Mouse (Mus musculus) thymus, adult 2 months (tissue): ENCODE results near the gene Dusp14.

Experiments used
- CTCF ChIP-seq: fragments of 200-500 bp; IDR thresholded peaks from 2 replicates; pipeline ENCODE4 v1.5.1; 2012; ENCODE audit warnings: mild to moderate bottlenecking, control low read depth, low read length, moderate library complexity, borderline replicate concordance; ENCODE audit not compliant: control insufficient read depth, poor library complexity, insufficient read depth; ENCODE audit errors: extremely low read depth
- POLR2A ChIP-seq: fragments of 200-500 bp; IDR thresholded peaks from 2 replicates; pipeline ENCODE4 v1.6.1; 2012; ENCODE audit warnings: mild to moderate bottlenecking, low read length, control low read depth, moderate library complexity; ENCODE audit not compliant: control insufficient read depth, poor library complexity, insufficient read depth; ENCODE audit errors: extremely low read depth

- no peak for TF ChIP-seq CTCF
- no peak for TF ChIP-seq POLR2A
Observed at GRCm38 (mm10) chr11:84061881-84062280, 7.2 kb downstream of the Dusp14 start.
